Mouse (Mus musculus): ENCODE measurements at regions not wholly inside any gene's neighbourhood (a gene's known extent, or its start where the extent isn't known, plus 50 kb on each side); places are given as distances from the start of the nearest gene placed in this dataset.

DNA sequence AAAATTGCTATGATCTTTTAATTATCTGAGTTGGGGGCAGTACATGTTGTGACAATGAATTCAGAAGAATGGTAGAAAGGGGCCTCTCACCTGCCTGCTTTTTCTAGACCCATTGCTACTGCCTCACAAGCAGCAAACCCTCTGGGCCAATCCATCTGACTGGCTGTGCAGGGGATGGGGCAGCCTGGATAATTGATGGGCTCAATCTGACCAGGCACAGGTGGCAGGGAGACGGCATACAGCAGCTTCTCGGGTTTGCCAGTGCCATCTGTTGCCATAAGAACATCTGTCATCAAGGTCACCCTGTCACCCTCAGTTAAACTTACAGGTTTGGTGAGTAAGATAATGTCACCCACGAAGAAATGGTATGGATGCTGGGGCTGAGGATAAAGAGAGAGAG is 189.9 kb upstream of the Gm12695 start:
- H3K4me1 ChIP-seq (ENCODE audit: control insufficient read depth, insufficient read depth, low read length) = no peaks in the 10 kb centered on the region
- H3K4me2 ChIP-seq (ENCODE audit: low read depth, low read length) = no peak overlapping the region
- H3K27me3 ChIP-seq (ENCODE audit: control insufficient read depth, insufficient read depth, low read length) = no peaks in the 10 kb centered on the region
- no peaks in the 10 kb centered on the region for H3K36me3 ChIP-seq (ENCODE audit: control insufficient read depth, insufficient read depth, low read length)
- H3K27ac ChIP-seq (ENCODE audit: low read depth, low read length) = no peak overlapping the region
- 24% methylated on average over 3 of the region's 3 CpGs for WGBS
- peak; percentile 81; the same call in 1 of the 2 replicates for ATAC-seq (ENCODE audit: low read depth)
- no peaks in the 10 kb centered on the region for H3K9me3 ChIP-seq (ENCODE audit: control insufficient read depth, low read length)
- no peak overlapping the region for H3K9ac ChIP-seq (replicated peaks; ENCODE audit: low read depth, low read length)
- H3K4me3 ChIP-seq (ENCODE audit: low read depth, low read length) = no peak overlapping the region

DNA sequence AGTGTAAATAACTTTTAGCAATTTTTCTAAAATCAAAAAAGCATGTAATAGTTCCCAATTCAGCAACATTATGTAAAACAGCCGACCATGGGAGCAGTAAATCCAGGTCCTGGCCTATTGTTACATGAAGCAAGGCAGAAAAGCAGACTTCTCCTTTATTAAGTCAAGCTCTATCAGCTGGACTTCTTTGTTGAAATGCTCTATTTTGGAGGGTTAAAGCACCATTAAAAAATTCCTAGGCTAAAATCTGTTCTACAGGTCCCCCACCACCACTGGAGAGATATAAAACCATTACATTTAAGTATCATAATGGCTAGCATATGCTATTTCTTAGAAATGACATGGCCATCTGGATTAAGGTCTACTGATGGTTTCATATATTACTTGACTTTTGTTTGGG is 188.8 kb upstream of the Gm12695 start:
- no peaks in the 10 kb centered on the region for H3K4me1 ChIP-seq (ENCODE audit: control insufficient read depth, insufficient read depth, low read length)
- H3K4me2 ChIP-seq (ENCODE audit: low read depth, low read length) = no peak overlapping the region
- ATAC-seq (ENCODE audit: low read depth) = no peak
- WGBS = 22% methylated on average over 1 of the region's 1 CpGs
- no peak overlapping the region for H3K27ac ChIP-seq (ENCODE audit: low read depth, low read length)
- H3K9ac ChIP-seq (replicated peaks; ENCODE audit: low read depth, low read length) = no peak overlapping the region
- H3K36me3 ChIP-seq (ENCODE audit: control insufficient read depth, insufficient read depth, low read length) = no peaks in the 10 kb centered on the region
- H3K4me3 ChIP-seq (ENCODE audit: low read depth, low read length) = no peak overlapping the region
- H3K27me3 ChIP-seq (ENCODE audit: control insufficient read depth, insufficient read depth, low read length) = no peaks in the 10 kb centered on the region
- H3K9me3 ChIP-seq (ENCODE audit: control insufficient read depth, low read length) = no peaks in the 10 kb centered on the region

DNA sequence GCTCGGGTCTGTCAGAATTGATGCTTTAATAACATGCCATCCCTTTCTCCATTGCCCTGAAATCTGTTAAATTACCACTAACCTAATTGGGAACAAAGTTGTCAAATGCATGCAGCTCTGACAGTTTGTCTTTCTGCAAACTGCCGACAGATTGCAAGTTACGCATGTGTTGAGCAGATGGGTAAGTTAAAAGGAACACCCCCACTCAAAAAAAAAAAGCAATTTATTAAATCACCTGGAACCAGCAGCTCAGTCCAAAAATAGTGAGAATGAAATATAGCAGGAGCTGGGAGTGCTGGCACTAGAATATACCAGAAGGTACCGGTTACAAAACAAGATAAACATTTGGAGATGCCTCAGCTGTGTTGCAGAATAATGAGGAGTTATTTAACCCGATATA is 184.2 kb upstream of the Gm12695 start:
- Histone ChIP-seq H3K27me3 (ENCODE audit: control insufficient read depth, insufficient read depth, low read length) (no peaks in the 10 kb centered on the region), H3K27ac (ENCODE audit: low read depth, low read length) (no peak overlapping the region), H3K4me1 (ENCODE audit: control insufficient read depth, insufficient read depth, low read length) (no peaks in the 10 kb centered on the region), H3K9me3 (ENCODE audit: control insufficient read depth, low read length) (no peaks in the 10 kb centered on the region), H3K4me3 (ENCODE audit: low read depth, low read length) (no peak overlapping the region), H3K9ac (replicated peaks; ENCODE audit: low read depth, low read length) (no peak overlapping the region), H3K36me3 (ENCODE audit: control insufficient read depth, insufficient read depth, low read length) (no peaks in the 10 kb centered on the region), H3K4me2 (ENCODE audit: low read depth, low read length) (no peak overlapping the region)
- ATAC-seq (ENCODE audit: low read depth) = peak; percentile 63
- 31% methylated on average over 5 of the region's 5 CpGs for WGBS

DNA sequence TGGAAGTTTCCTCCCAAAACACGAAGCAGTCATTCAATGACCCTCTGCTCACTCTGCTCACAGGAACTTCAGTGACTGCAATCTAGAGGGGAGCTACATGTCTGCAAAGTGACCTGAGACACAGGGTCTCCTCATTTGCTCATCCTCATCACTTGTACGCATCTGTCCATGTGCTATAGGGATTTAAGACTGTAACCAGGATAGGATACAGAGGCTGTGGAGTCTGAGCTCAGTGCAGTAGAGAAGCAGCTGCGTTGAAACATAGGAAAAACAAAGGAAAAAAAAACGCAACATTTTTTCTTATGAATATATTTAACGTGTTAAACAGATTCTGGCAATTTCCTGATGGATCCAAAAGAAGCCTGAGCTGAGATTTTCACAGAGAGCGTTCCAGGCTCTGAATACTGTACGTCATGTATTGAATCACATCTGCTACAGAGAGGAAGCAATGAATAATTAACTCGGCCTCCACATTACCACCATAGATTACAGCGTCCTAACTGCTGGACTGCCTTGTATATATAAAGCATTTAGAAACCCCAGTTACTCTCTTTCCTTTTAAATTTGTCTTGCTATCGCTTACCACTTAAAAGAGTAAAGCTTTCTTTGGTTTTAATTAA is 183.7 kb upstream of the Gm12695 start:
- peak; percentile 91 for ATAC-seq (ENCODE audit: low read depth)
- H3K36me3 ChIP-seq (ENCODE audit: control insufficient read depth, insufficient read depth, low read length) = no peaks in the 10 kb centered on the region
- no peaks in the 10 kb centered on the region for H3K9me3 ChIP-seq (ENCODE audit: control insufficient read depth, low read length)
- H3K4me1 ChIP-seq (ENCODE audit: control insufficient read depth, insufficient read depth, low read length) = no peaks in the 10 kb centered on the region
- no peak overlapping the region for H3K4me3 ChIP-seq (ENCODE audit: low read depth, low read length)
- H3K9ac ChIP-seq (replicated peaks; ENCODE audit: low read depth, low read length) = no peak overlapping the region
- 48% methylated on average over 10 of the region's 10 CpGs for WGBS
- H3K27ac ChIP-seq (ENCODE audit: low read depth, low read length) = no peak overlapping the region
- no peaks in the 10 kb centered on the region for H3K27me3 ChIP-seq (ENCODE audit: control insufficient read depth, insufficient read depth, low read length)
- H3K4me2 ChIP-seq (ENCODE audit: low read depth, low read length) = no peak overlapping the region
